Mouse (Mus musculus) liver, embryonic 14.5 days (tissue): ENCODE results near the gene Chn2.

Experiments used
- CTCF ChIP-seq: IDR thresholded peaks from 2 replicates; pipeline ENCODE4 v1.5.1; 2016; ENCODE audit warnings: antibody characterized with exemption, low read depth, control low read depth
- EP300 ChIP-seq: IDR thresholded peaks from 2 replicates; pipeline ENCODE4 v1.6.1; 2016; ENCODE audit warnings: antibody characterized with exemption, low read depth

- TF ChIP-seq CTCF = no peak
- no peak for TF ChIP-seq EP300
These were observed 36.1 kb downstream of the Chn2 start for GRCm38 (mm10) chr6:54075419-54075818.
